Mouse (Mus musculus) CH12.LX (cell line): Measurements from ENCODE around the gene Gstm5.

ENCODE experiments used
- BHLHE40 ChIP-seq: IDR thresholded peaks from 2 replicates; pipeline ENCODE4 v1.6.1; 2011; ENCODE audit warnings: mild to moderate bottlenecking, low read depth, low read length, improper control_type of control experiment
- CHD2 ChIP-seq: IDR thresholded peaks from 2 replicates; pipeline ENCODE4 v1.6.1; 2011; ENCODE audit warnings: low read length, improper control_type of control experiment
- CTCF ChIP-seq, 2 experiments: IDR thresholded peaks in 1 of 2; conservative IDR thresholded peaks in 1 of 2; 2 replicates each; pipeline ENCODE4 v1.5.1; 2011 to 2012; ENCODE audit warnings: low read depth in 2 of 2, low read length in 2 of 2, improper control_type of control experiment in 1 of 2, inconsistent platforms in 1 of 2, mild to moderate bottlenecking in 1 of 2, moderate library complexity in 1 of 2
- E2F4 ChIP-seq: IDR thresholded peaks from 2 replicates; pipeline ENCODE4 v1.6.1; 2011; ENCODE audit warnings: low read depth, low read length, improper control_type of control experiment; ENCODE audit not compliant: insufficient replicate concordance
- EP300 ChIP-seq: IDR thresholded peaks from 2 replicates; pipeline ENCODE4 v1.6.1; 2011; ENCODE audit warnings: low read length, improper control_type of control experiment
- ETS1 ChIP-seq: conservative IDR thresholded peaks from 2 replicates; pipeline ENCODE4 v1.6.1; 2012; ENCODE audit warnings: low read depth, mild to moderate bottlenecking, inconsistent platforms, low read length, improper control_type of control experiment, moderate library complexity
- JUN ChIP-seq: IDR thresholded peaks from 2 replicates; pipeline ENCODE4 v1.6.1; 2011; ENCODE audit warnings: low read depth, mild to moderate bottlenecking, low read length, improper control_type of control experiment, moderate library complexity; ENCODE audit not compliant: insufficient read depth
- MEF2A ChIP-seq: IDR thresholded peaks from 2 replicates; pipeline ENCODE4 v1.6.1; 2014; ENCODE audit warnings: low read depth, mild to moderate bottlenecking, inconsistent platforms, low read length, improper control_type of control experiment, borderline replicate concordance
- POLR2A ChIP-seq: IDR thresholded peaks from 2 replicates; pipeline ENCODE4 v1.6.1; 2011; ENCODE audit warnings: low read depth, mild to moderate bottlenecking, improper control_type of control experiment, low read length
- ZC3H11A ChIP-seq: IDR thresholded peaks from 2 replicates; pipeline ENCODE4 v1.6.1; 2012; ENCODE audit warnings: low read depth, mild to moderate bottlenecking, inconsistent platforms, low read length, improper control_type of control experiment

GRCm38 (mm10) chr3:107877005-107877404 is 18.6 kb upstream of the Gstm5 start, which contains the start of gene Eps8l3:
- no peak for TF ChIP-seq CTCF (conservative IDR thresholded peaks at IDR 0.05 in 1 of 2, IDR thresholded peaks at IDR 0.05 in 1 of 2; ENCODE audit: low read depth in 2 of 2, low read length in 2 of 2)
- no peak for TF ChIP-seq ETS1
- no peak for TF ChIP-seq POLR2A
- TF ChIP-seq CHD2: no peak
- no peak for TF ChIP-seq ZC3H11A
- no peak for TF ChIP-seq JUN
- no peak for TF ChIP-seq E2F4
- no peak for TF ChIP-seq EP300
- TF ChIP-seq BHLHE40: no peak
- TF ChIP-seq MEF2A: no peak
